Mouse (Mus musculus) megakaryocyte, embryonic 14.5 days (primary cell): ENCODE results near the gene Sema4b. TPM values are rescaled to one million over a fixed set of nuclear protein-coding genes. Genes with fewer than 3 reads are reported as not detected.

Experiments
- H3K27me3 ChIP-seq: replicated peaks from 2 replicates; pipeline ENCODE3; 2012; ENCODE audit warnings: inconsistent platforms
- H3K36me3 ChIP-seq: replicated peaks from 2 replicates; pipeline ENCODE3; 2012; ENCODE audit warnings: low read length, inconsistent platforms, mixed read lengths
- H3K4me1 ChIP-seq: 2 replicates; pipeline ENCODE4 v1.6.1; 2012; ENCODE audit warnings: inconsistent platforms
- H3K4me3 ChIP-seq: replicated peaks from 2 replicates; pipeline ENCODE3; 2012; ENCODE audit warnings: moderate library complexity, mild to moderate bottlenecking, inconsistent platforms
- H3K9me3 ChIP-seq: 2 replicates; pipeline ENCODE4 v1.6.1; 2012; ENCODE audit warnings: inconsistent platforms
- FLI1 ChIP-seq: IDR thresholded peaks from 2 replicates; pipeline ENCODE4 v1.6.1; 2012; ENCODE audit warnings: low read length, inconsistent platforms, mixed read lengths
- GATA1 ChIP-seq: IDR thresholded peaks from 3 replicates; pipeline ENCODE4 v1.6.1; 2012; ENCODE audit warnings: mixed read lengths, low read length, inconsistent platforms, borderline replicate concordance
- polyA plus RNA-seq: library from polyadenylated mRNA; stranded (reverse); fragments of >175 nt; gene quantifications from 2 replicates; pipeline ENCODE4 v1.2.3, GENCODE M21; 2012; ENCODE audit warnings: low replicate concordance; ENCODE audit not compliant: insufficient read depth

Sema4b gene
- polyA plus RNA-seq, 1 experiment = 30.8 TPM

- Histone ChIP-seq H3K4me1 (peaks cover 65% of the 10 kb centered on the region), H3K9me3 (peaks cover 5% of the 10 kb centered on the region; the same call in 1 of the 2 replicates), H3K36me3 (no peaks in the 10 kb centered on the region), H3K4me3 (no peak overlapping the region), H3K27me3 (no peaks in the 10 kb centered on the region)
- TF ChIP-seq FLI1 = no peak
Measured at GRCm38 (mm10) chr7:80177438-80177837, 9.2 kb upstream of the Sema4b start.

- Histone ChIP-seq H3K4me3 (peak overlapping the region; percentile 5), H3K9me3 (peaks cover 5% of the 10 kb centered on the region; the same call in 1 of the 2 replicates), H3K36me3 (no peaks in the 10 kb centered on the region), H3K27me3 (no peaks in the 10 kb centered on the region), H3K4me1 (peaks cover 65% of the 10 kb centered on the region)
- no peak for TF ChIP-seq FLI1
- no peak for TF ChIP-seq GATA1
Measured at GRCm38 (mm10) chr7:80178037-80178729, 8.5 kb upstream of the Sema4b start.

- H3K4me3 ChIP-seq = no peak overlapping the region
- H3K27me3 ChIP-seq = no peaks in the 10 kb centered on the region
- H3K4me1 ChIP-seq = peaks cover 69% of the 10 kb centered on the region
Measured at GRCm38 (mm10) chr7:80179327-80179726, 7.3 kb upstream of the Sema4b start.

GRCm38 (mm10) chr7:80179790-80180189, 6.9 kb upstream of the Sema4b start:
- peaks cover 68% of the 10 kb centered on the region for H3K4me1 ChIP-seq
- H3K36me3 ChIP-seq = no peaks in the 10 kb centered on the region
- H3K27me3 ChIP-seq = no peaks in the 10 kb centered on the region
- H3K4me3 ChIP-seq = no peak overlapping the region
- H3K9me3 ChIP-seq = peaks cover 5% of the 10 kb centered on the region; the same call in 1 of the 2 replicates
- no peak for TF ChIP-seq FLI1
- no peak for TF ChIP-seq GATA1

More at GRCm38 (mm10) chr7:80179327-80179726, 7.3 kb upstream of the Sema4b start:
- no peak for TF ChIP-seq GATA1
- TF ChIP-seq FLI1 = no peak
- H3K9me3 ChIP-seq = peaks cover 5% of the 10 kb centered on the region; the same call in 1 of the 2 replicates
- H3K36me3 ChIP-seq = no peaks in the 10 kb centered on the region

- TF ChIP-seq FLI1 (no peak), GATA1 (no peak)
- no peaks in the 10 kb centered on the region for H3K27me3 ChIP-seq
- H3K36me3 ChIP-seq = no peaks in the 10 kb centered on the region
- H3K4me1 ChIP-seq = peaks cover 68% of the 10 kb centered on the region
- H3K4me3 ChIP-seq = no peak overlapping the region
- H3K9me3 ChIP-seq = peaks cover 5% of the 10 kb centered on the region; the same call in 1 of the 2 replicates
Measured at GRCm38 (mm10) chr7:80180202-80180601, 6.4 kb upstream of the Sema4b start.

GRCm38 (mm10) chr7:80181078-80181477, 5.6 kb upstream of the Sema4b start:
- peaks cover 5% of the 10 kb centered on the region; the same call in 1 of the 2 replicates for H3K9me3 ChIP-seq
- H3K36me3 ChIP-seq = no peaks in the 10 kb centered on the region
- no peaks in the 10 kb centered on the region for H3K27me3 ChIP-seq
- H3K4me3 ChIP-seq = no peak overlapping the region
- TF ChIP-seq FLI1 = no peak
- no peak for TF ChIP-seq GATA1
- peaks cover 70% of the 10 kb centered on the region for H3K4me1 ChIP-seq

GRCm38 (mm10) chr7:80182139-80182538, 4.5 kb upstream of the Sema4b start:
- Histone ChIP-seq H3K9me3 (peaks cover 5% of the 10 kb centered on the region; the same call in 1 of the 2 replicates), H3K27me3 (no peaks in the 10 kb centered on the region), H3K4me1 (peaks cover 71% of the 10 kb centered on the region), H3K4me3 (peak overlapping the region; percentile 74), H3K36me3 (no peaks in the 10 kb centered on the region)
- TF ChIP-seq FLI1 = no peak
- no peak for TF ChIP-seq GATA1

- H3K4me1 ChIP-seq = peaks cover 74% of the 10 kb centered on the region
- TF ChIP-seq GATA1 (no peak), FLI1 (no peak)
- no peak overlapping the region for H3K4me3 ChIP-seq
- H3K36me3 ChIP-seq = peaks cover 3% of the 10 kb centered on the region
- H3K9me3 ChIP-seq = peaks cover 5% of the 10 kb centered on the region; the same call in 1 of the 2 replicates
- no peaks in the 10 kb centered on the region for H3K27me3 ChIP-seq
Measured at GRCm38 (mm10) chr7:80183466-80183865, 3.2 kb upstream of the Sema4b start.

- H3K9me3 ChIP-seq = peaks cover 4% of the 10 kb centered on the region; the same call in 1 of the 2 replicates
- TF ChIP-seq FLI1 (no peak), GATA1 (no peak)
- no peak overlapping the region for H3K4me3 ChIP-seq
- peaks cover 76% of the 10 kb centered on the region for H3K4me1 ChIP-seq
- peaks cover 4% of the 10 kb centered on the region for H3K36me3 ChIP-seq
- no peaks in the 10 kb centered on the region for H3K27me3 ChIP-seq
Measured at GRCm38 (mm10) chr7:80183969-80184368, 2.7 kb upstream of the Sema4b start.

GRCm38 (mm10) chr7:80184551-80184950, 2.1 kb upstream of the Sema4b start:
- peaks cover 82% of the 10 kb centered on the region for H3K4me1 ChIP-seq
- TF ChIP-seq GATA1 (no peak), FLI1 (no peak)
- no peak overlapping the region for H3K4me3 ChIP-seq
- no peaks in the 10 kb centered on the region for H3K27me3 ChIP-seq
- H3K36me3 ChIP-seq = peaks cover 4% of the 10 kb centered on the region
- H3K9me3 ChIP-seq = peaks cover 4% of the 10 kb centered on the region; the same call in 1 of the 2 replicates
